Mouse (Mus musculus): ENCODE measurements around the gene Man1b1. TPM values are rescaled to one million over a fixed set of nuclear protein-coding genes. Genes with fewer than 3 reads are reported as not detected.

Man1b1 gene
- polyA plus RNA-seq, 2 experiments: 6.6 to 25.4 TPM

DNA sequence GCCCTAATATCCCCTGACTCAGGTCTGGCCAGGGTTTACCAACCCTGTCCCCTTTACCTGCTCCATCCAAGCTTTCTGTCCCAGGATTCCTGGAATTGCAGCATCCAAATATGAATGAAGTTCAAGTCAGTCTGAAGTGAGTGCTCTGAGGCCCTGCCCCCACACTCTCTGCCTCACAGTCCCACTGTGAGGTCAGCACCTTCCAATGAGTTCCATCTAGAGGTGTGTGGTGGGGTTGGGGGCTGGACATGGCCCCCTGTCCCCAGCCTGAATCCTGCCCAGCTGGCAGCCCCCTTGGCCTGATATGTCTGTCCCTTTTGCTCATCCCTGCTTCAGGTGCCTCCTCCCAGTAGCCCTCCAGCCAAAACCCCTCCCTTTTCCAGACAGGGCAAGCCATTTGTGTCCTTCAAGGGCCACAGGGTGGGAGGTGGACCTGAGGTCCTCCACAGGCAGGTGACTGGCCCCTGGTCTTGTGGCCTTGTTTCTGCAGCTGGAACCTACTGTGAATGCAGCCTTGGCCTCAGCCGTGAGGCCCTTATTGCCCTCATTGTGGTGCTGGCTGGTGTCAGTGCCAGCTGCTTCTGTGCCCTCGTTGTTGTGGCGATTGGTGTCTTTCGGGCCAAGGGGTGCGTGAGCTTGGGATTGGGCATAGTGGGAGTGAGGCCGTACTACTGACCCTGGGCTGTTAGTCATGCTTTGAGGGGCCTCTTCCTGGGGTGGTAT is 44.0 kb upstream of the Man1b1 start, which contains the start of gene Tmem210:
Gene Tmem210 (plus strand): TSS at position 219 of the 723 bp plus-strand sequence.
- Histone ChIP-seq H3K9me3 (ENCODE audit: control insufficient read depth, low read length) (no peaks in the 10 kb centered on the region), H3K4me1 (replicated peaks; ENCODE audit: control insufficient read depth in 2 of 2, insufficient read depth in 2 of 2, low read length in 1 of 2) (peaks cover 0 to 7% of the 10 kb centered on the region in 2 experiments; a peak in 1 of 4 replicates), H3K36me3 (replicated peaks; ENCODE audit: control insufficient read depth, insufficient read depth, low read depth) (peaks cover 4% of the 10 kb centered on the region), H3K27me3 (ENCODE audit: control insufficient read depth, insufficient read depth, low read length) (peaks cover 47% of the 10 kb centered on the region), H3K4me2 (ENCODE audit: low read depth) (no peak within 1 kb of the TSS), H3K9ac (replicated peaks) (no peak within 1 kb of the TSS), H3K4me3 (ENCODE audit: insufficient read depth in 1 of 2, low read depth in 2 of 2, low read length in 2 of 2) (no peak within 1 kb of the TSS), H3K27ac (no peak within 1 kb of the TSS)
- ATAC-seq (ENCODE audit: insufficient read depth) (no peak), DNase-seq (ENCODE audit: low read depth in 3 of 3, low spot score in 3 of 3) (no peak)
- WGBS (ENCODE audit: insufficient replicate concordance): 73% methylated on average over 6 of the region's 6 CpGs
- no peak for TF ChIP-seq EP300 (IDR thresholded peaks at IDR 0.05; ENCODE audit: low read depth)
- TF ChIP-seq CTCF (IDR thresholded peaks at IDR 0.05; ENCODE audit: low read depth): no peak

DNA sequence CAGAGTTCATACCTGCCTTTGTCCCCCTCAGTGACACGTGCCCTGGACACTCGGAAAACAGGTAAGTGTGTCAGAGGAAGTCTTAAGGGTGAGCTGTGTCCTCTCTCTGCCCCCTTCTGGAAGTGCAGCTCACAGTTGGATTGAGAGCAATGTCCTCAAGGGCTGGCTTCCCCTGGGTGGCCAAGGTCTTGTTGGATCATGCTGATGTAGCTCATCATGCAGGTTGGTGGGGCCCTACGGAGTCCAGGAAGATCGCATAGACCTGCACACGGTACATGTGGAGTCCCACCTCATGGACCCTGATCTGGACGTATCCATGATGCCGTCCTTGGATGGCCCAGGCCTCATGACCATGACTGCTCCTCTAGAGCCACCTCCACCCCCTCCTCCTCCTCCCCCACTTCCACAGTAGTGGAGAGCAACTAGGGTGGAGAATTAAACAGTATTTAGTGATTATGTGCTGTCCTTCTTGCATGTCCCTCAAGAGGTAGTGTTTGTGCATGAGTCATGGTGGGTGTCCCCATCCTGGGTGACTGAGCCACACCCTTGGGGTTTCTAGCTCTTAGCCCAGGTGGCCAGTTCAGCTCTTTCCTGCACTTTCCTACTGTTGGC is 43.3 kb upstream of the Man1b1 start:
- DNase-seq (ENCODE audit: low read depth in 3 of 3, low spot score in 3 of 3): no peak
- Histone ChIP-seq H3K27ac (no peak overlapping the region), H3K4me2 (ENCODE audit: low read depth) (no peak overlapping the region), H3K9ac (replicated peaks) (no peak overlapping the region), H3K9me3 (ENCODE audit: control insufficient read depth, low read length) (no peaks in the 10 kb centered on the region), H3K4me3 (ENCODE audit: insufficient read depth in 1 of 2, low read depth in 2 of 2, low read length in 2 of 2) (no peak overlapping the region), H3K36me3 (replicated peaks; ENCODE audit: control insufficient read depth, insufficient read depth, low read depth) (peaks cover 4% of the 10 kb centered on the region), H3K27me3 (ENCODE audit: control insufficient read depth, insufficient read depth, low read length) (peaks cover 47% of the 10 kb centered on the region), H3K4me1 (replicated peaks; ENCODE audit: control insufficient read depth in 2 of 2, insufficient read depth in 2 of 2, low read length in 1 of 2) (peaks cover 0 to 7% of the 10 kb centered on the region in 2 experiments; a peak in 1 of 4 replicates)
- TF ChIP-seq CTCF (IDR thresholded peaks at IDR 0.05; ENCODE audit: low read depth): no peak
- TF ChIP-seq EP300 (IDR thresholded peaks at IDR 0.05; ENCODE audit: low read depth): no peak
- ATAC-seq (ENCODE audit: insufficient read depth): no peak
- WGBS (ENCODE audit: insufficient replicate concordance): 65% methylated on average over 7 of the region's 7 CpGs

DNA sequence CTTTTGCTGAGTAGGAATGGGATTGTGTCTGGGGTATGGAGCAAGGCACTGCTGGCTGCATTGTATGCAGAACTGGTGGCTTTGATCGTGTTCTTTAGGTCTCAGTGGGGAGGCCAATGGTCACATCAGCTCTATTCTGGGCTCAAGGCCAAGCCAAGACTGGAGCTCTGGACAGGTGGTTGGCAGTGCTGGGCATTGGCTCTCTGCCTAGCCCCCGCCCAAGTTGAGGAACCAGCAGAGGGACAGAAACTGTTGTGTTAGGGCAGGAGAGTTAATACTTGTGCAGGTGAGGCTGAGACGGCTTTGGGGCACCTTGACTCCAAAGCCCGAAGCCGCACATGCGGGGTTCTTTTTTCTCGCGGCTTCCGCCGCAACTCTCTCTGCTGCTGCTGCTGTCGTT is 42.5 kb upstream of the Man1b1 start, which contains the start of gene Lrrc26:
Gene Lrrc26 (plus strand): TSS at position 265 of the 400 bp plus-strand sequence.
- H3K9ac ChIP-seq (replicated peaks): no peak within 1 kb of the TSS
- TF ChIP-seq CTCF (IDR thresholded peaks at IDR 0.05; ENCODE audit: low read depth) (no peak), EP300 (IDR thresholded peaks at IDR 0.05; ENCODE audit: low read depth) (no peak)
- H3K9me3 ChIP-seq (ENCODE audit: control insufficient read depth, low read length): no peaks in the 10 kb centered on the region
- no peak within 1 kb of the TSS for H3K27ac ChIP-seq
- H3K36me3 ChIP-seq (replicated peaks; ENCODE audit: control insufficient read depth, insufficient read depth, low read depth): peaks cover 4% of the 10 kb centered on the region
- no peak for DNase-seq (ENCODE audit: low read depth in 3 of 3, low spot score in 3 of 3)
- WGBS (ENCODE audit: insufficient replicate concordance): 8% methylated on average over 11 of the region's 11 CpGs
- ATAC-seq (ENCODE audit: insufficient read depth): no peak
- H3K4me3 ChIP-seq (ENCODE audit: insufficient read depth in 1 of 2, low read depth in 2 of 2, low read length in 2 of 2): no peak within 1 kb of the TSS
- peaks cover 47% of the 10 kb centered on the region for H3K27me3 ChIP-seq (ENCODE audit: control insufficient read depth, insufficient read depth, low read length)
- H3K4me2 ChIP-seq (ENCODE audit: low read depth): no peak within 1 kb of the TSS
- H3K4me1 ChIP-seq (replicated peaks; ENCODE audit: control insufficient read depth in 2 of 2, insufficient read depth in 2 of 2, low read length in 1 of 2): peaks cover 0 to 7% of the 10 kb centered on the region in 2 experiments; a peak in 1 of 4 replicates

DNA sequence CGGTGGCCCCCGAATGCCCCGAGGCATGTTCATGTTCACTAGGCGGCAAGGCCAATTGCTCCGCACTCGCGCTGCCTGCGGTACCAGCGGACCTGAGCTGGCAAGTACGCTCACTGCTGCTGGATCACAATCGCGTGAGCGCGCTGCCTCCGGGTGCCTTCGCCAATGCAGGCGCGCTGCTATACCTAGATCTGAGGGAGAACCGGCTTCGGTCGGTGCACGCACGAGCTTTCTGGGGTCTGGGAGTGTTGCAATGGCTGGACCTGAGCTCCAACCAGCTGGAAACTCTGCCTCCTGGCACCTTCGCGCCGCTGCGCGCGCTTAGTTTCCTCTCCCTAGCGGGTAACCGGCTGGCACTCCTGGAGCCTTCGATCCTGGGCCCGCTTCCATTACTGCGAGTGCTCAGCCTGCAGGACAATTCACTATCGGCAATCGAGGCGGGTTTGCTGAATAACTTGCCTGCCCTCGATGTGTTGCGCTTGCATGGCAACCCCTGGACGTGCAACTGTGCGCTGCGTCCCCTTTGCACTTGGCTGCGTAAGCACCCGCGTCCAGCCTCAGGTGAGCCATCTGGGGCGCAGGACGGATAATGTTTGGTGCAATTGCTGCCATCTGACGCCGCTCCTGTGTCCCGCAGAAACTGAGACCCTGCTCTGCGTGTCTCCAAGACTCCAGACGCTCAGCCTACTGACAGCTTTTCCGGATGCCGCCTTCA is 41.9 kb upstream of the Man1b1 start:
- TF ChIP-seq EP300 (IDR thresholded peaks at IDR 0.05; ENCODE audit: low read depth): no peak
- no peak for TF ChIP-seq CTCF (IDR thresholded peaks at IDR 0.05; ENCODE audit: low read depth)
- Histone ChIP-seq H3K9ac (replicated peaks) (no peak overlapping the region), H3K36me3 (replicated peaks; ENCODE audit: control insufficient read depth, insufficient read depth, low read depth) (peaks cover under 1% of the 10 kb centered on the region; the same call in 1 of the 2 replicates), H3K27me3 (ENCODE audit: control insufficient read depth, insufficient read depth, low read length) (peaks cover 47% of the 10 kb centered on the region), H3K4me3 (ENCODE audit: insufficient read depth in 1 of 2, low read depth in 2 of 2, low read length in 2 of 2) (no peak overlapping the region), H3K4me2 (ENCODE audit: low read depth) (no peak overlapping the region), H3K9me3 (ENCODE audit: control insufficient read depth, low read length) (no peaks in the 10 kb centered on the region), H3K27ac (no peak overlapping the region), H3K4me1 (replicated peaks; ENCODE audit: control insufficient read depth in 2 of 2, insufficient read depth in 2 of 2, low read length in 1 of 2) (peaks cover 0 to 7% of the 10 kb centered on the region in 2 experiments; a peak in 1 of 4 replicates)
- DNase-seq (ENCODE audit: low read depth in 3 of 3, low spot score in 3 of 3) (no peak), ATAC-seq (ENCODE audit: insufficient read depth) (no peak)
- WGBS (ENCODE audit: insufficient replicate concordance): 3% methylated on average over 54 of the region's 54 CpGs

DNA sequence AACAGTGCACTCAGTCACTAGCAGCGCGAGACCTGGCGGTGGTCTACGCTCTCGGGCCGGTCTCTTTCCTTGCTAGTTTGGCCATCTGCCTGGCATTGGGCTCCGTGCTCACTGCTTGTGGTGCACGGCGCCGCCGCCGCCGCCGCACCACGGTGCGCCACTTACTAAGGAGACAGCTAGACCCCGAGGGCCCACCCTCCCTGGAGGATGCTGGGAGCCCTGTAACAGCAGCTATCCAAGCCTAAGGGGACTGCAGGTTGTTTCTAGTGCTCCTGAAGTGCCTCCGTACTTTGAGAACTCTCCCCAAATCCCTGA is 41.4 kb upstream of the Man1b1 start:
- Histone ChIP-seq H3K27ac (no peak overlapping the region), H3K27me3 (ENCODE audit: control insufficient read depth, insufficient read depth, low read length) (peaks cover 47% of the 10 kb centered on the region), H3K9me3 (ENCODE audit: control insufficient read depth, low read length) (no peaks in the 10 kb centered on the region), H3K4me1 (replicated peaks; ENCODE audit: control insufficient read depth in 2 of 2, insufficient read depth in 2 of 2, low read length in 1 of 2) (peaks cover 0 to 7% of the 10 kb centered on the region in 2 experiments; a peak in 1 of 4 replicates), H3K4me3 (ENCODE audit: insufficient read depth in 1 of 2, low read depth in 2 of 2, low read length in 2 of 2) (no peak overlapping the region), H3K4me2 (ENCODE audit: low read depth) (no peak overlapping the region), H3K36me3 (replicated peaks; ENCODE audit: control insufficient read depth, insufficient read depth, low read depth) (no peaks in the 10 kb centered on the region; the same call in 1 of the 2 replicates), H3K9ac (replicated peaks) (no peak overlapping the region)
- ATAC-seq (ENCODE audit: insufficient read depth) (no peak), DNase-seq (ENCODE audit: low read depth in 3 of 3, low spot score in 3 of 3) (no peak)
- TF ChIP-seq CTCF (IDR thresholded peaks at IDR 0.05; ENCODE audit: low read depth) (no peak), EP300 (IDR thresholded peaks at IDR 0.05; ENCODE audit: low read depth) (no peak)
- 3% methylated on average over 18 of the region's 18 CpGs for WGBS (ENCODE audit: insufficient replicate concordance)
